Mouse (Mus musculus) megakaryocyte, adult 5-6 weeks (primary cell): ENCODE measurements around the gene Galnt16. TPM values are rescaled to one million over a fixed set of nuclear protein-coding genes. Genes with fewer than 3 reads are reported as not detected.

Source experiments
- ATAC-seq: 2 replicates; pipeline ENCODE4 v1.8.0; 2016; ENCODE audit warnings: mild to moderate bottlenecking, inconsistent platforms; ENCODE audit not compliant: poor library complexity, severe bottlenecking
- total RNA-seq, 2 experiments: library from RNA; stranded (forward) in 1 of 2; stranded (reverse) in 1 of 2; fragments of 153-499, 151-499 nt in 1 of 2; fragments of 221-1000, 200-1000 nt in 1 of 2; gene quantifications; 2 replicates each; pipeline versions ENCODE4 v1.2.3 to v1.2.4; 2015 to 2017

Gene Galnt16
- total RNA-seq, 2 experiments from 2014 or later = not detected

- ATAC-seq = no peak
Measured at GRCm38 (mm10) chr12:80530052-80530451, 12.0 kb downstream of the Galnt16 start.

- ATAC-seq = no peak
Measured at GRCm38 (mm10) chr12:80530630-80531029, 12.6 kb downstream of the Galnt16 start.

GRCm38 (mm10) chr12:80531585-80531984 is 13.5 kb downstream of the Galnt16 start:
- ATAC-seq = no peak

- no peak for ATAC-seq
Measured at GRCm38 (mm10) chr12:80533876-80534275, 15.8 kb downstream of the Galnt16 start.

GRCm38 (mm10) chr12:80537313-80537712 is 19.2 kb downstream of the Galnt16 start:
- no peak for ATAC-seq

- no peak for ATAC-seq
Measured at GRCm38 (mm10) chr12:80538311-80538710, 20.2 kb downstream of the Galnt16 start.

- ATAC-seq = no peak
Measured at GRCm38 (mm10) chr12:80545310-80545709, 27.2 kb downstream of the Galnt16 start.

GRCm38 (mm10) chr12:80549646-80550045 is 31.6 kb downstream of the Galnt16 start:
- no peak for ATAC-seq

GRCm38 (mm10) chr12:80553157-80553556 is 35.1 kb downstream of the Galnt16 start:
- ATAC-seq = no peak

GRCm38 (mm10) chr12:80554312-80554711 is 36.2 kb downstream of the Galnt16 start:
- no peak for ATAC-seq

GRCm38 (mm10) chr12:80561904-80562303 is 43.8 kb downstream of the Galnt16 start:
- ATAC-seq = no peak

- ATAC-seq = no peak
Measured at GRCm38 (mm10) chr12:80562793-80563192, 44.7 kb downstream of the Galnt16 start.

GRCm38 (mm10) chr12:80564990-80565389 is 46.9 kb downstream of the Galnt16 start:
- ATAC-seq = no peak

- ATAC-seq = no peak
Measured at GRCm38 (mm10) chr12:80565793-80566192, 47.7 kb downstream of the Galnt16 start.

- no peak for ATAC-seq
Measured at GRCm38 (mm10) chr12:80566502-80566901, 48.4 kb downstream of the Galnt16 start.

GRCm38 (mm10) chr12:80567375-80567774 is 49.3 kb downstream of the Galnt16 start:
- no peak for ATAC-seq

- ATAC-seq = no peak
Measured at GRCm38 (mm10) chr12:80569561-80569960, 51.5 kb downstream of the Galnt16 start.

GRCm38 (mm10) chr12:80574318-80574717 is 56.2 kb downstream of the Galnt16 start:
- no peak for ATAC-seq

- no peak for ATAC-seq
Measured at GRCm38 (mm10) chr12:80574825-80575371, 56.8 kb downstream of the Galnt16 start.

- no peak for ATAC-seq
Measured at GRCm38 (mm10) chr12:80577049-80577448, 59.0 kb downstream of the Galnt16 start.

- no peak for ATAC-seq
Measured at GRCm38 (mm10) chr12:80581357-80581756, 63.3 kb downstream of the Galnt16 start.

- no peak for ATAC-seq
Measured at GRCm38 (mm10) chr12:80584973-80585372, 66.9 kb downstream of the Galnt16 start.

GRCm38 (mm10) chr12:80594141-80594540 is 76.1 kb downstream of the Galnt16 start:
- no peak for ATAC-seq
